Mouse (Mus musculus) stomach, embryonic 15.5 days (tissue): ENCODE results near the gene Gm15217. TPM values are rescaled to one million over a fixed set of nuclear protein-coding genes. Genes with fewer than 3 reads are reported as not detected.

ENCODE experiments used
- ATAC-seq: fragments of 200-750 bp; cut with Nextera tagmentation; 2 replicates; pipeline ENCODE4 v1.8.0; 2017; ENCODE audit warnings: low read depth, moderate number of reproducible peaks, moderate TSS enrichment; ENCODE audit not compliant: insufficient read depth, low FRiP score
- H3K27ac ChIP-seq: fragments of 300-500 bp; sonication (generic); 2 replicates; pipeline ENCODE4 v1.5.1; 2015; ENCODE audit warnings: mild to moderate bottlenecking, inconsistent platforms
- H3K27me3 ChIP-seq: fragments of 300-500 bp; sonication (generic); replicated peaks from 2 replicates; pipeline ENCODE4 v1.6.1; 2015; ENCODE audit warnings: inconsistent platforms
- H3K36me3 ChIP-seq: fragments of 300-500 bp; sonication (generic); 2 replicates; pipeline ENCODE4 v1.6.1; 2015; ENCODE audit warnings: inconsistent platforms
- H3K4me1 ChIP-seq: fragments of 300-500 bp; sonication (generic); 2 replicates; pipeline ENCODE4 v1.6.1; 2015; ENCODE audit warnings: inconsistent platforms
- H3K4me2 ChIP-seq: fragments of 300-500 bp; sonication (generic); 2 replicates; pipeline ENCODE4 v1.6.1; 2015; ENCODE audit warnings: mild to moderate bottlenecking, inconsistent platforms
- H3K4me3 ChIP-seq: fragments of 300-500 bp; sonication (generic); replicated peaks from 2 replicates; pipeline ENCODE4 v1.5.1; 2015; ENCODE audit warnings: inconsistent platforms
- H3K9ac ChIP-seq: fragments of 300-500 bp; sonication (generic); 2 replicates; pipeline ENCODE4 v1.6.1; 2015; ENCODE audit warnings: inconsistent platforms
- H3K9me3 ChIP-seq: fragments of 300-500 bp; sonication (generic); 2 replicates; pipeline ENCODE4 v1.6.1; 2016; ENCODE audit warnings: inconsistent platforms
- WGBS: fragments of 180-500 bp; shearing (Covaris S2); methylation state at CpG from one replicate; pipeline ENCODE4 v1.1.7; 2015; 5-methylcytosine and 5-hydroxymethylcytosine counted together
- polyA plus RNA-seq: library from polyadenylated mRNA; unstranded; fragments of >200 nt; fragmentation: Nextera tagmentation; extraction: Ambion mirVana; gene quantifications from 2 replicates; pipeline ENCODE4 v1.2.1, GENCODE M21; 2015

Gm15217 gene
- polyA plus RNA-seq, 1 experiment from 2014 or later = 0.24 TPM

DNA sequence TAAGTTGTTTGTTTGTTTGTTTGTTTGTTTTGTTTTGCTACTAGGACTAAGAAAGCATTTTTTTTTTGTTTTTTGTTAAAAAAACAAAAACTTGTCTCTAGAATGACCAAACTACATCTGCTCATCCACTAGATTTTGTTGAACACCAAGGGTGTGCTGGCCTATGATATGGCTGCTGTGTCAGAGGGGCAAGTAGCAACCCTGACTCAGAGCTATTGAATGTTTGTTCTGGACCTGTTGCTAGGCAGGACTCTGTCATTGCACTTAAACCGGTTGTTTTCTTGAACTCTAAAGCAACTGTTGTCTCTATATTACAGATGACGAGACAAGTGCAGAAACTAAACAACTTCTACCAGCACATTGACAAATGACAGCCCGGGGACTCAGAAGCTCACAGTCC is 29.1 kb downstream of the Gm15217 start:
- Histone ChIP-seq H3K4me3 (no peak overlapping the region), H3K27me3 (no peaks in the 10 kb centered on the region), H3K9ac (no peak overlapping the region), H3K27ac (no peak overlapping the region), H3K9me3 (no peaks in the 10 kb centered on the region), H3K4me2 (no peak overlapping the region), H3K4me1 (no peaks in the 10 kb centered on the region), H3K36me3 (no peaks in the 10 kb centered on the region)
- no peak for ATAC-seq
- WGBS = 66% methylated on average over 3 of the region's 3 CpGs

DNA sequence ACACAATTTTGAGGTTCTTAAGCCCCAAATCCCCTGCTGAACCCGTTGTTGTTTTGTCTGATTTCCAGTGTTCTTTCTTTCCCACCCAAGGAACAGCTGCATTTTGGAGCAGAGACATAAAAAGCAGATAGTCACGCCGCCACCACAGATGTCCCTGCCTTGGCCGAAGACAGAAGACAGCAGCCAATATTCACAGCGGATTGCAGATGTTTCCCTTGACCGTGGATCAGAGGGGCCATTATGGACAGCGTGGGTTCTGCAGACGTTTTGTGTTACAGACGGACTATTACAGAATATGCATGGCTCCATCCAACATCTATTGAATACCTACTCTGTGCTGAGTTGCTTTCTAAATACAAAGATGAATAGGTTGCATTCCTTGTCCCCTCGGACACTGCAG is 29.8 kb downstream of the Gm15217 start:
- no peaks in the 10 kb centered on the region for H3K4me1 ChIP-seq
- no peaks in the 10 kb centered on the region for H3K36me3 ChIP-seq
- H3K9ac ChIP-seq = no peak overlapping the region
- H3K27me3 ChIP-seq = no peaks in the 10 kb centered on the region
- H3K27ac ChIP-seq = no peak overlapping the region
- no peak for ATAC-seq
- H3K4me3 ChIP-seq = no peak overlapping the region
- H3K4me2 ChIP-seq = no peak overlapping the region
- H3K9me3 ChIP-seq = no peaks in the 10 kb centered on the region
- WGBS = 76% methylated on average over 10 of the region's 10 CpGs

DNA sequence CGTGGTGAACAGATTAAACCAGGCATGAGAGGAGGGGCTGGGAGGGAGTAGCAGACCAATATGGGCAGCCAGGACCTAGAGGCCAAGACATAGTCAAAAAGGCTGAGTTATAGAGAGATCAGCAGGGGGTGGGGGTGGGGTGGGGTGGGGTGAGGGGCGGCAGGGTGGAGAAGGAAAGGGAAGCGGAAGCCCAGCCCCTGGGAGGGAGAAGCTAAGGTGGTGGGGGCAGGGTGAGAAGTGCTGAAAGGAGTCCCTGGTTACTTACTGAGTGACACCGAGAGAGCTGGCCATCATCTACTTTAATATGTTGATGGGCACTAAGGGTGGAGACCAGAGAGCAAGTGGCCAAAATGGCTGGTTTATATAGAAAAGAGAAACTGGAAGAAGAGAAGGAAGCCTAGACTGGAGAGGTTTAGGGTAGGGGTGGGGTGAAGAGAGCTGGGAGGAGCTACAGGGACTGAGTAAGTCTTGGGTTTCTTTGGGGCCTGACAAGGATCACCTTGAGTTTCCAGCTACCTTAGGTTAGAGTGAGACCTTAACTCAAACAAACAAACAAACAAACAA is 31.4 kb downstream of the Gm15217 start:
- WGBS = 55% methylated on average over 4 of the region's 4 CpGs
- no peak overlapping the region for H3K9ac ChIP-seq
- no peaks in the 10 kb centered on the region for H3K9me3 ChIP-seq
- H3K4me1 ChIP-seq = no peaks in the 10 kb centered on the region
- no peaks in the 10 kb centered on the region for H3K36me3 ChIP-seq
- H3K27me3 ChIP-seq = no peaks in the 10 kb centered on the region
- H3K4me2 ChIP-seq = no peak overlapping the region
- no peak overlapping the region for H3K4me3 ChIP-seq
- no peak overlapping the region for H3K27ac ChIP-seq
- no peak for ATAC-seq

DNA sequence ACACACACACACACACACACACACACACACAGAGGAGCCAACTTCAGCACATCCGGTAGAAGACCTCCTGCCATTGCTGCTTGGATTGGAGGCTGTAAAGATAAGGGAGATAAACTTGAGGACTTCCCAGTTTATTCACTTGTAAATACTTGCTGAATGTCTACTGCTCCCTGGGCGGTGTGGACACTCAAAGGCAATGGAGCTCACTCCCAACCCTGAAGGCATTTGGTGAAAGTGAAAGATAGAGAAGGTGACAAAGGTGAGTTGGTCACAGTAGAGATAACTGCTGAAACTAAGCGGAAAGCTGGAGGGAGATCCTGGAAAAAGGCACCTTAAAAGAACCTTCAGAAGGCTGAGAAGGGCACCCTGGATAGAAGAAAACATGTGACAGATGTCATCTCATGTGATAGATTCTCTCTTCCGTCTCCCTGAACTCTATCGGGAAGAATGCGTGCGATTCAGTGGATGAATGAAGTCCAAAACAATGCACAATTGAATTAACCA is 33.3 kb downstream of the Gm15217 start:
- H3K9ac ChIP-seq = no peak overlapping the region
- ATAC-seq = no peak
- 72% methylated on average over 7 of the region's 7 CpGs for WGBS
- no peaks in the 10 kb centered on the region for H3K4me1 ChIP-seq
- H3K36me3 ChIP-seq = no peaks in the 10 kb centered on the region
- H3K4me3 ChIP-seq = no peak overlapping the region
- H3K9me3 ChIP-seq = no peaks in the 10 kb centered on the region
- no peak overlapping the region for H3K4me2 ChIP-seq
- H3K27ac ChIP-seq = no peak overlapping the region
- no peaks in the 10 kb centered on the region for H3K27me3 ChIP-seq

DNA sequence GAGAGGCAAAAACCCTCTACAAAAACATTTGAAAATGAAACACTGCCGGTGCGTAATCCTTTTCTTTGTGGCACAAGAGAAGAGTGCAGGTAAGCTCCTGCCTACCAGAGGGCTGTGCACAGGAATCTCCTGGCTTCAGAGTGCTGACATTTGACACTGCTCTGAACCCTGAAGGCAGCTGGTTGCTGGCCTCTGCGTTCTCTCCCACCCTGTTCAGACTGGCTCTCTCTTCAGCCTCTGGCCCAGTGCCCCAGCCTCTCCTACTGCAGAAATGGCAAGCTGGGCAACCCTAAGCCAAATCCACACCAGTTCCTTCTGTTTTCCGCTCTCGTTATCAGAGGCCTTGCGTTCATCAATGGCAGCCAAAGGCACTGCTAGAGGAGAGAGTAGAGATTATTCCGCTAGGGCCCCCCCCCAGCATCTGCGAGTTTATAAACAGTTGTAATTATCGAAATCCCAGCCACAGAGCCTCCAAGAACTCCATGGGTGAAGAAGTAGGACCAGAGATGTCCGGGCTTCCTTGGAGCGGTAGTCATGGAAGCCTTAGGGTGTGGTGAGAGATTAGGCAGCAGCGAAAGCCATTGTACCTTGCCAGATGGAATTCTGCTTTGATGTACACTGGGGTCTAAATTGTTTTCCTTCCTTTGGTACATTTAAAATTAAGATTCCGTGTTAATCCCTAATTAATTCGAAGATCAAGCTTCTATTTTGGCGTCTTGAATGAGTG is 39.3 kb downstream of the Gm15217 start:
- Histone ChIP-seq H3K9me3 (no peaks in the 10 kb centered on the region), H3K27me3 (no peaks in the 10 kb centered on the region), H3K9ac (no peak overlapping the region), H3K4me2 (no peak overlapping the region), H3K27ac (no peak overlapping the region), H3K36me3 (no peaks in the 10 kb centered on the region), H3K4me3 (no peak overlapping the region), H3K4me1 (no peaks in the 10 kb centered on the region)
- no peak for ATAC-seq
- WGBS = 80% methylated on average over 15 of the region's 15 CpGs

DNA sequence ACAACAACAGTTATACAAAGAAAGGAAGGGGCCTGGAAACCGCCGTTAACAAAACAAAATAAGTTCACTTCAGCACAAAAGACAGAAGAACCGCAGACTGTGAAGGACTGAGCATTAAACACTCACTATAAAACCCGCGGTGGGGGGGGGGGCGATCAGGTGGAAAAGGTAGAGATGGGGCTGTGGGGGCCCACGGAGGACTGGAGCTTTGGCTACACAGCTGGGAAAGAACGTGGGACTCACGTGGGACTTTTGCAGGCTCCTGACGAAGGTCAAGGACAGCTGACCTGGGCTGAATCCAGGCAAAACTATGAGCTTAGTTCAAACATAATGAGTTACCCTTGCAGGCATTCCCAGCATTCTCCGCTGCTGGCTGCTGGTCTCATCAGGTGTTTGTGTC is 40.1 kb downstream of the Gm15217 start:
- no peaks in the 10 kb centered on the region for H3K27me3 ChIP-seq
- no peak overlapping the region for H3K9ac ChIP-seq
- H3K4me2 ChIP-seq = no peak overlapping the region
- no peaks in the 10 kb centered on the region for H3K4me1 ChIP-seq
- H3K27ac ChIP-seq = no peak overlapping the region
- no peaks in the 10 kb centered on the region for H3K36me3 ChIP-seq
- H3K4me3 ChIP-seq = no peak overlapping the region
- WGBS = 60% methylated on average over 11 of the region's 11 CpGs
- H3K9me3 ChIP-seq = no peaks in the 10 kb centered on the region
- ATAC-seq = no peak

DNA sequence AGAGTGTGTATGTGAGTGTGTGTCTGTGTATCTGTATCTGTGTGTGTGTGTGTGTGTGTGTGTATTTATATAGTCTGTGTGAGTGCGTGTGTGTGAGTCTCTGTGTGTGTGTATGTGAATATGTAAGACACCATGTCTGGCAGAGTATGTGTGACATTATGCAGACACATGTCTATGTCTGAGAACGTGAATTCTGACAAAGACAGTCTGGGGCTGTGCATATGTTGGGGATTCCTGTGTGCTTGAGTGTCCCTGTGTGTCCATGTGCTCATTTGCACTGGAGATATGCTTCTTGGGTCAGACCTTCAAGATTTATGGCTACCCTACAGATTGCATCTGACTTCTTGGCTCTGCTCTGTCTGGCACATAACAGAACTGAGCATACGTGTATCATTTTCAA is 42.6 kb downstream of the Gm15217 start:
- 64% methylated on average over 3 of the region's 3 CpGs for WGBS
- no peak for ATAC-seq
- Histone ChIP-seq H3K36me3 (no peaks in the 10 kb centered on the region), H3K9me3 (no peaks in the 10 kb centered on the region), H3K27me3 (no peaks in the 10 kb centered on the region), H3K9ac (no peak overlapping the region), H3K4me2 (no peak overlapping the region), H3K4me3 (no peak overlapping the region), H3K27ac (no peak overlapping the region), H3K4me1 (no peaks in the 10 kb centered on the region)

DNA sequence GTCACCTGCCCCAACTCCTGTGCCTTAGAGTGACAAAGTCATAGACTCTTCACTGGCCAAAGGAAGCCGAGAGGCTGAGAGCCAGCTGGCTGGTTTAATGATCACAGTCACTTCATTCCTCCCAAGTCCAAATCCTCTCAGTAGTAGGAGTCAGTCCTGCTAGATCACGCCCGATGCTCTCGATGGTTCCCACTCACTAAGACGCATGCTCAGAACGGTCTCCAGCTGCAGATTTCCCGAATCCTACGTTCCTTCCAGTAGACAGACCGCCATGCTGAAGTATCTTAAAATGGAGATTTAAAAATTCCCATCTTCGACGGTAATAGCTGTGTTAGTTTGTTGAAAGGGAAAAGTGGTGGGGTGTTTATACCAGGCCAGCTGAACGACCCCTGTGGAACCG is 48.0 kb downstream of the Gm15217 start:
- Histone ChIP-seq H3K27me3 (no peaks in the 10 kb centered on the region), H3K9me3 (no peaks in the 10 kb centered on the region), H3K4me3 (no peak overlapping the region), H3K4me2 (no peak overlapping the region), H3K9ac (no peak overlapping the region), H3K4me1 (no peaks in the 10 kb centered on the region), H3K36me3 (no peaks in the 10 kb centered on the region), H3K27ac (no peak overlapping the region)
- WGBS = 81% methylated on average over 13 of the region's 13 CpGs
- ATAC-seq = no peak

DNA sequence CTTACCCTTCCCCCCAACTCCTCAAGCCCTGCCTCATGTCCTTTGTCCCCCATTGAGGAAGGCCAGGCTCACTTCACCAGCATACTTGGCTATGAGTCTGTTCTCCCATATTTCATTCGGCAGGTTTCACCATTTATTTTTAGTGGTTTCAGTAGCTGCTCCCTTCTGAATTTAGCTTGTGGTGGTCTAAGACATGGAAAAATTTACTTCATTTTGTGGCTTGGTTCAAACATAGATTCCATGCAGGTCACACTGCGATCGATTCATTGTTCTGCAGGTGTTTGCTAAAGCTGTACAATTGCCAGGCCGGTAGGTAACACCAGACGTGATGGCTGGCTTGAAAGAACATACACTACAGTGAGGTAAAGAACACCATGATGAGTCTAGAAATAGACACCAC is 51.0 kb downstream of the Gm15217 start:
- ATAC-seq = no peak
- no peaks in the 10 kb centered on the region for H3K9me3 ChIP-seq
- no peak overlapping the region for H3K4me2 ChIP-seq
- H3K4me1 ChIP-seq = no peaks in the 10 kb centered on the region
- WGBS = 87% methylated on average over 5 of the region's 5 CpGs
- no peaks in the 10 kb centered on the region for H3K36me3 ChIP-seq
- no peak overlapping the region for H3K9ac ChIP-seq
- no peak overlapping the region for H3K27ac ChIP-seq
- no peaks in the 10 kb centered on the region for H3K27me3 ChIP-seq
- H3K4me3 ChIP-seq = no peak overlapping the region

Other genes with a start within 250 kb of the Gm15217 start
- 58.1 and 60.5 TPM in 2 replicates for gene Bmp4, start 11.3 kb downstream of the Gm15217 start, polyA plus RNA-seq